Mouse (Mus musculus) adrenal gland (tissue): ENCODE results near the gene Tspoap1.

Experiments
- intact Hi-C: fragments of 180-260 bp; cut with DNase I; formaldehyde crosslinking; loops from one replicate; pipeline ENCODE4 v1.15.1; 2025

Tspoap1 gene

DNA sequence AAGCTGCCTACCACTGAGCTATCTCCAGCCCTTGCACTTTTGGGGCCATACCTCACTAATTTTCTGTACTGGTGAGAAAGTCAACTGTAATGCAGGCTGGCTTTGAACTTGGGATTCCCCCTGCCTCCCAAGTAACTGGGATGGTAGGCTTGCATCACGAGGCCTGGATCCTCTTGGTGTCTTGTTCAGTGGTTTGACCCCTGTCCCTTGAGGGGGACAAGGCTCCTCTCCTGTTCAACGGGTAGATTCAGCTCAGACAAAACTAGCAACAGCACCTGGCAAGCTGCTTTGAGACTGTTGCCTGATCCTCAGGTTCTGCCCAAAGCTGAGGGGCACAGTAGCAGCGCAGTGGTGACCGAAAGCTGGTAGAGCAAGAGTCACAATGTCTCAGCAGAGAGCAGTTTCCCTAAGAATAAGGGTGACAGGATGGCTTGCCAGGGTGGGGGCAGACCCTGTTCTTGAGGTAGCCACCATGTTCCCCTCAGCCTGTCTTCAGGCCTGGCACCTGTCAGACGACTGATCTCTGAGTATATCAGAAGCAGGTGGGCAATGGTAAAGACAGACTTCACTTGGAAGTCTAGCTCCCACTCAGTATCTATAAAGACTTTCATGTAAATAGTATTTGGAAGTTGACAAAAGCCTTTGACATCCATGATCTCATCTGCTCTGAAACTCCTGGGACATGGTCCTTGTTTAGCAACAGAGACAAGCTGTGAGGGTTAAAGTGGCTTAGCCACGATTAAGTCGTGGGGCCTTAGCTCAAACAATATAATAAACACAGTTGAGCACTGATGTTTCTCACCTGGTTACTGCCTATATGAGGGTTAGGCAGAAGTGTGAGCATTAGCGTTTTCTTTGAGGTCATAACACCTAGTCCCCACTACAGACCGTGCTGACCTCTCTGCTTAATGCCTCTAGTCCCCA, 14.4 kb upstream of the Tspoap1 start:
- intact Hi-C loops, result no loop called here

GRCm38 (mm10) chr11:87747312-87747711, 13.0 kb upstream of the Tspoap1 start:
- intact Hi-C loops, result no loop called here

- intact Hi-C loops, result no loop called here
Measured at GRCm38 (mm10) chr11:87747716-87748115, 12.6 kb upstream of the Tspoap1 start.

- intact Hi-C loops, result no loop called here
Measured at GRCm38 (mm10) chr11:87748132-87749119, 11.9 kb upstream of the Tspoap1 start.

DNA sequence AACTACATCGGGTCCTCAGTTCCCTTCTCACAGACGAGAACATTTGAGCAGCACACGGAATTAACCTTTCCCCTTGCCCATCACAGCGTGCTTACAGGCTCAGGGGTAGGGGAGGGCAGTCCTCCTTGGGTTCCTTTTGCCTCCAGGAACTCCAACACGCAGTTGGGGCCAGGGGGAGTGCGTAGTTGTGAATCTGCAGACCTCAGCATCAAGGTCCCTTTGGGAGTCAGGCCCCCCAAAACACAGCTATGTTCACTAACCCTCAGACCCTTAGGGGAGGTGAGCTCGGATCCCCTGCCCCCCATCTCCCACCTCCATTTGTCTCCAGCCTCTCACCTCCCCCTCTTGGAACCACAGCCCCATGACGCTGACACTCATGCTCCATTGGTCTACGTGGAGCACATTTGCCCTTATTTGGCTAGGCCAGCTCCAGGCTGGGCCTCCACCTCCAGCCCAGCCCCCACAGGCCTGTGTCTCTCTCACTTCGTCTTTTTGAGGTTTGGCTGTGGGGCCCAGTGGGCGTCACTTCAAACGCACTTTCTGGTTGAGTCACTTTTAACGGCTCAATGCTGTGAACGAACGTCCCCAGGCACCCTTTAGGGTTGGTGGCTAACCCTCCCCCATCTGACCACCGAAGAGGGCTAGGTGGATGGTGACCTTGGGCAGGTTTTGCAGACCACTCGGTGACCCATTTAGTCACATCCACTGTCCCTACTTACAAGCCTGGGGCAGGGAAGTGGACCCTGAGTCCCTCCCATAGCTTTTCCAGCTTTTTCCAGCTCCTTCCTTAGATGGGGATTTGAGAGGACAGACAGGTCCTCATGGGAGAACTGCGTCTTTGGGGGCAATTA, 10.9 kb upstream of the Tspoap1 start:
- intact Hi-C loops, result no loop called here

GRCm38 (mm10) chr11:87750043-87750421, 10.3 kb upstream of the Tspoap1 start:
- intact Hi-C loops, result no loop called here

DNA sequence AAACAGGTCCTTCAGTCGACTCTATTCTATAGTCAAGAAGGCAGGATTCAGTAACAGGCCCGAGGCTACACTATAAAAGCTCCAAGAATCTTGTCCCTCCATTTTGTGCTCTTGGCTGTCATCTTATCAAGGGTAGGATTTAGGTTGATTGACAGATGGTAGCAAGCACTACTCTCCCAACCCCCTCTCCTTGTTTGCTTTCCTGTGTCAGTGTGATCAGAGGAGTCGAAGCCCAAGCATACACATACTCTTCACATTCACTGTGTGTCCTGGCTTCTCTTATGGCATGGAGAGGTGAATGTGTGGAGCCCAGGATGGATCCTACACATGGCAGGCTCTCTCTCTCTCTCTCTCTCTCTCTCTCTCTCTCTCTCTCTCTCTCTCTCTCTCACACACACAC, 9.8 kb upstream of the Tspoap1 start:
- intact Hi-C loops, result no loop called here

- intact Hi-C loops, result no loop called here
Measured at GRCm38 (mm10) chr11:87751031-87751430, 9.3 kb upstream of the Tspoap1 start.

- intact Hi-C loops, result no loop called here
Measured at GRCm38 (mm10) chr11:87751491-87751966, 8.8 kb upstream of the Tspoap1 start.

- intact Hi-C loops, result no loop called here
Measured at GRCm38 (mm10) chr11:87752307-87752706, 8.0 kb upstream of the Tspoap1 start.

DNA sequence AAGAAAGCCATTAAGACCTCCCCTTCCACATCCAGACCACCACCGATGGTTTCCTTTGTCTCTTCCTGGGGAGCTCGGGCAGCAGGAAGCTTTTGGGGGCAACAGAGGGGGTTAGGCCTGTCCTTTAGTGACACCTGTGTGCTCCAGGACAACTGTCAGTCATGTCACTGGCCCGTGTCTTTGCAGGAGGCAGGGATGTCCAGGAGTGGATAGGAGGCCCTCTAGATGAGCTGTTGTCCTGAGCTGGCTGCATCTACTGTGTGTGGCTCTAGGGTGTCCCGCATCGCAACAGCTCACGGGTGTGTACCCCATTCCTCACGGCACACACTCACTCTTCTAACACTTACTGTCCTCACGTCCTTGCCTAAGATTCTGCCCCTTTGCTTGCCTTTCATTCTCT, 7.1 kb upstream of the Tspoap1 start:
- intact Hi-C loops, result no loop called here

DNA sequence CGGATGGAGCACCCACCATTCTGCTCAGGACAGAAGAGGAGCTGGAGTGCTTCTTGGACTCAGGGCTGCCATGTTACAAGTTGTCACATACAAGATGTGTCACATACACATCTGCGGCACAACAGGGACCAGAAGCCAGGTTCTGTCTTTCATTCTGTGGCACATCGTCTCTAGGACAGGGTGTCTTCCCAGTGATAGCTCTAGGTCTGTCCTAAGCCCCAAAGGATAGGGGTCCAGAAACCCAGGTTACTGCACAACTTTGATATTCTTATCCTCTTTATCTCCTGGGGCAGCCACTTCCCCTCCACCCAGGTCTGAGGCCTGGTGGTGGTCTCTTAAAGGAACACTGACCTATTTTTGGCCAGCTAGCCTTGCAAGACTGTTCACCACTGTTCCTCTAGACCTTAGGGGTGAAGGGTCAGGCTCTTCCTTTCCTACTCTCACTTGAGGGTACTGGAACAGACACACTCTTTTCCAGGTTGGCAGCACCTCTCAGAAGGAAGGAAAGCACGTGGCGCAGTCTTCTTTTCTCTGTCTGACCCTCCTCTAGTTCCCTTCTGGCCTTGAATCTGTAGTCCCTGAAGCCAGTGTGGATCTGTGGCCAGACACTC, 6.3 kb upstream of the Tspoap1 start:
- intact Hi-C loops, result no loop called here

DNA sequence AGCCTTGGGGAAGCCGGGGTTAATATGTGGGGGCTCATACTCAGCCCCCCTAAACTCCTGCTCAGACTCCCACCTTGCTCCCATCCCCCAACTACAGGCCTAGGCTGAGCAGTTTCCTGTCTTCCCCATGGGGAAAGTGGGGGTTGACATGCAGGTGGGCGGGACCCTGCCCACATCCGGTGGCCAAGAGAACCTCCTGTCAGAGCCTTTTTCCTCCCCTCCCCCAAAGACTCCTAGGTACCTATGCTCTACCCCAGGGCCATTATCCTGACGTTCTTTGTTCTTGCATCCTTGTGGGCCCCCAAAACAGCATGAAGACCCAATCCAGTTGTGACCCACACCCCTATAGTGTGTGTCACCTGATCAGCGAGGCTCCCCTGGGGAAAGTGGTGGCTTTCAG, 5.7 kb upstream of the Tspoap1 start:
- intact Hi-C loops, result no loop called here

GRCm38 (mm10) chr11:87755360-87756017, 4.9 kb upstream of the Tspoap1 start:
- intact Hi-C loops, result no loop called here

DNA sequence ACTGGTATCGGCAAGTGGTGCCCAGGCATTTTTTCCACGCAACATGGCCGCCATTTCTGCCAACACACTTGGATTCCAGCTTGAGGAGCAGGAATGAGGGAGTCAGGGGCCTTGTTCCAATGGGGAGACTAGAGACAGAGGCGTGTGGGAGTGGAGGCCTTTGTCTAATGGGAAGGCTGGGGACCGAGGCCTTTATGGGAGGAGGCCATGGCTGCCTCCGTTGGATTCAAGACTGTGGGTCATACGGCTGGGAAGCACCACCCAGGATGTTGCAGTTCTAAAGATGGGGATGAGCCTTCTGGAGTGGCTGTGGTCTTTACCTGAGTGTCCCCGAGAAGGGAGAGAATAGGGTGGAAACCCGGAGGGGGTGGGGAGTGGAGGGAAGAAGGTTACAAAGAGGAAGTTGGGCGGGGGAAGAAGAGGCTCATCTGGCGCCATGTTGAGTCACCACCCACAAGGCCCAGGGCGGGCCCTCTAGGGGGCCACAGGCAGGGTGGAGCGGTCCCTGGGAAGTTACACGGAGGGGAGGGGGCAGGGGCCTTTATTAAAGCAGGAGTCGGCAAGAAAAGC, 4.0 kb upstream of the Tspoap1 start:
- intact Hi-C loops, result no loop called here

DNA sequence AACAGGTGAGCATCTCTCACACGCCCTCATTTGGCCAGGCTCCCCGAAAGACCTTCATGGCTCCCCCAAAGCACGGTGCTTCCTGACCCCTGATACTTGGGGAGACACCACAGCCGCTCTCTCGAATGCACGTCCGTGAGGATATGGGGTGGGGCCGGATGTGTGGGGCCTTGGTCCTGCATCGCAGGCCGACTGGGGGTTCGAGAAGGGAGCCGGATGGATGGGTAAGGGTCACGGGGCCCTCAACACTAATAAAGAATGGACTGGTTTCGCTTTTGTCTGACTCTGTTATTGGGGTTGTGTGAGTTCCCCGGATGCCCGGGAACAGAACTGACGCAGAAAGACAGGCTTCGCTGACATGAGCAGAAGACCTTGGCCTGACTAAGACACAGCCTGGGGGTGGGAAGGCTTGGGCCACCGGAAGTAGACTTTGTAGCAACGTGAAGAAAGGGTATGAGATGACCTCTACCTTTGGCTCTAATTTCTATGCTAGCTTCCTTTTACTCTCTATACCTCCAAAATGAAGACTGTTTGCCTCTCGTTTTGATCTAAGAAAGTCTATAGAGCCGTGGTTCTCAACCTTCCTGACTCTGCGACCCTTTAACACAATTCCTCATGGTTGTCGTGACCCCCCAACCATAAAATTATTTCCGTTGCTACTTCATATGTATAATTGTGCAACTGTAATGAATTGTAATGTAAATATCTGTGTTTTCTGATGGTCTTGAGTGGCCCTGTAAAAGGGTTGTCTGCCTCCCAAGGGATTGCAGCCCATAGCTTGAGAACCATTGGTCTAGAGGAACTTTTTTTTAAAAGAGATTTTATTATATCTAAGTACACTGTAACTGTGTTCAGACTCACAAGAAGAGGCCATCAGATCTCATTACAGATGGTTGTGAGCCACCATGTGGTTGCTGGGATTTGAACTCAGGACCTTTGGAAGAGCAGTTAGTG, 3.1 kb upstream of the Tspoap1 start:
- intact Hi-C loops, result no loop called here

DNA sequence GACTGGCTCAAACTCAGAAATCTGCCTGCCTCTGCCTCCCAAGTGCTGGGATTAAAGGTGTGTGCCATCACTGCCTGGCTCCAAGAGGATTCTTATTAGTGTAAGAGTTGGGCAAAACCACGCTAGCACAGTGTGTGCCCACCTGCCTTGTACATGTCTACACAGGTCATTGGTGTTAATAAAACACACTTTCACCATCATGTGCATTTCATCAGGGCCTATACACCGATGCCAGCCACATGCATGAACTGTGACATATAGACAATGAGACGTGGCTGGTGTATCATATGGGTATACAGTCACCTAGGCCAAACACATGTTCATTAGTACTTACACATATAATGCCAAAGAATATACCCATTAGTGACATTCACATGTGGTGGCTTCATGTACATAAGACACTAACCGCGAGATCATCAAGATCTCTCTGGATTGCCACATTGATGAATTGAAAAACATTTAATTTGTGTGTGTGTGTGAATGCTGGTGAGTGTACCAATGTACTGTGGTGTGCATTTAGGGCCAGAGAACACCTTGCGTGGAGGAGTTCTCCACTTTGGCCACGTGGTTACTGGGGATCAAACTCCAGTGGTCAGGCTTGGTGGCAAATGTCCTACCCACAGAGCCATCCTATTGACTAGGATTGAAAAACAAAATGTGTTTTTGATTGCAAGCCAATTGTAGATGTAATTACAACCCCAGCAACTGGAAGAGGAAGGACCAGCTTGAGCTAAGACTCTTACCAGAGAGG, 2.0 kb upstream of the Tspoap1 start:
- intact Hi-C loops, result no loop called here
